Mouse (Mus musculus) heart, postnatal 25 days (tissue): ENCODE data around the gene Ip6k1. TPM values are rescaled to one million over a fixed set of nuclear protein-coding genes. Genes with fewer than 3 reads are reported as not detected.

Source experiments
- DNase-seq: peaks from one replicate; pipeline ENCODE4 v3.0.0; 2022; ENCODE audit warnings: low spot score
- intact Hi-C: fragments of 180-260 bp; cut with DNase I; formaldehyde crosslinking; loops from one replicate; pipeline ENCODE4 v1.15.1; 2025
- total RNA-seq, 2 experiments: library from RNA; stranded (reverse); gene quantifications; 2 replicates each; pipeline ENCODE4 v1.2.3; 2021

Ip6k1 gene
- 10 to 100 TPM; 44.8 TPM for total RNA-seq

- peak; percentile 100 for DNase-seq
- intact Hi-C loops, result loop anchor here (5.0 kb wide), 1 partner anchor 50 kb away; the partner anchor contains the start of gene Amigo3
Observed at GRCm38 (mm10) chr9:108001922-108002770, at the start of gene Ip6k1. Ip6k1 (plus strand) TSS chr9:108002501.

- intact Hi-C loops, result no loop called here
Observed at GRCm38 (mm10) chr9:107955613-107956289, 46.5 kb upstream of the Ip6k1 start.

GRCm38 (mm10) chr9:107957141-107957540, 45.2 kb upstream of the Ip6k1 start:
- intact Hi-C loops, result no loop called here

More at GRCm38 (mm10) chr9:107955613-107956289, 46.5 kb upstream of the Ip6k1 start:
- no peak for DNase-seq

GRCm38 (mm10) chr9:107959896-107960295, 42.4 kb upstream of the Ip6k1 start:
- intact Hi-C loops, result no loop called here

More at GRCm38 (mm10) chr9:107957141-107957540, 45.2 kb upstream of the Ip6k1 start:
- DNase-seq, result no peak

GRCm38 (mm10) chr9:107960928-107961327, 41.4 kb upstream of the Ip6k1 start:
- intact Hi-C loops, result no loop called here
- DNase-seq, result no peak

More at GRCm38 (mm10) chr9:107959896-107960295, 42.4 kb upstream of the Ip6k1 start:
- DNase-seq, result no peak

- intact Hi-C loops, result no loop called here
- no peak for DNase-seq
Observed at GRCm38 (mm10) chr9:107961351-107961762, 40.9 kb upstream of the Ip6k1 start.

- intact Hi-C loops, result loop anchor here (2.0 kb wide), 1 partner anchor 57 kb away; no protein-coding TSS in a partner anchor
- no peak for DNase-seq
Observed at GRCm38 (mm10) chr9:107961881-107962280, 40.4 kb upstream of the Ip6k1 start.

GRCm38 (mm10) chr9:107962916-107963315, 39.4 kb upstream of the Ip6k1 start:
- no peak for DNase-seq
- intact Hi-C loops, result loop anchor here (1.0 to 2.0 kb wide), 3 partner anchors 23 to 89 kb away; no protein-coding TSS in a partner anchor

GRCm38 (mm10) chr9:107963700-107964099, 38.6 kb upstream of the Ip6k1 start:
- peak; percentile 51 for DNase-seq
- intact Hi-C loops, result loop anchor here (1.0 to 2.0 kb wide), 4 partner anchors 23 to 101 kb away; no protein-coding TSS in a partner anchor

GRCm38 (mm10) chr9:107964681-107965080, 37.6 kb upstream of the Ip6k1 start:
- intact Hi-C loops, result loop anchor here (2.0 kb wide), 1 partner anchor 100 kb away; no protein-coding TSS in a partner anchor
- no peak for DNase-seq

- intact Hi-C loops, result no loop called here
Observed at GRCm38 (mm10) chr9:107966676-107967075, 35.6 kb upstream of the Ip6k1 start.

GRCm38 (mm10) chr9:107967437-107967836, 34.9 kb upstream of the Ip6k1 start:
- intact Hi-C loops, result no loop called here
- DNase-seq, result no peak

More at GRCm38 (mm10) chr9:107966676-107967075, 35.6 kb upstream of the Ip6k1 start:
- DNase-seq, result no peak

- no peak for DNase-seq
- intact Hi-C loops, result no loop called here
Observed at GRCm38 (mm10) chr9:107968531-107968930, 33.8 kb upstream of the Ip6k1 start.

GRCm38 (mm10) chr9:107970311-107970710, 32.0 kb upstream of the Ip6k1 start:
- no peak for DNase-seq
- intact Hi-C loops, result no loop called here

- no peak for DNase-seq
- intact Hi-C loops, result no loop called here
Observed at GRCm38 (mm10) chr9:107971690-107972541, 30.4 kb upstream of the Ip6k1 start.

- no peak for DNase-seq
- intact Hi-C loops, result no loop called here
Observed at GRCm38 (mm10) chr9:107974491-107975171, 27.7 kb upstream of the Ip6k1 start.

- intact Hi-C loops, result no loop called here
- no peak for DNase-seq
Observed at GRCm38 (mm10) chr9:107975399-107976386, 26.6 kb upstream of the Ip6k1 start, which contains the start of gene Uba7. Uba7 (plus strand) TSS chr9:107975505.

GRCm38 (mm10) chr9:107978815-107979214, 23.5 kb upstream of the Ip6k1 start:
- intact Hi-C loops, result no loop called here
- DNase-seq, result no peak
